8 mouse cellular contexts compared by ENCODE assay signal in genomic region chr9:41860681-41861080, GRCm38 (mm10).
DNase-seq lines count a peak whose midpoint lies in the region; ATAC-seq and TF ChIP-seq lines count a peak whose summit lies in the region.
"Had no signal": no experiment of that assay in that cellular context is flagged by ENCODE, and none has a peak within 500 bp of the region (broad histone marks: within the 10 kb centered on the region; RNA-seq: fewer than 3 reads in every experiment).

No protein-coding gene starts in this region.

- peak; percentile 66 for DNase-seq in ZHBTc4 (ENCODE audit: low read depth, low spot score)
- DNase-seq in brain, embryonic 18.5 days (ENCODE audit: low read depth, low spot score) = peak; percentile 58
- peak; percentile 19 for DNase-seq in gastrocnemius, postnatal 25 days
- peak; percentile 78 to 81 for DNase-seq in left cerebral cortex, postnatal 14 days (ENCODE audit: low spot score in 2 of 2)
- DNase-seq in midbrain, postnatal 0 days (ENCODE audit: low spot score) = peak; percentile 82
- peak; percentile 24 for DNase-seq in urinary bladder, postnatal 25 days (ENCODE audit: low spot score)

- peaks cover 2% of the 10 kb centered on the region; the same call in 1 of the 2 replicates for H3K4me1 ChIP-seq in intestine, postnatal 0 days (replicated peaks; ENCODE audit: control insufficient read depth, insufficient read depth, low read length)
- H3K4me1 ChIP-seq in midbrain, postnatal 0 days (ENCODE audit: insufficient read depth, low read length) = peaks cover 8% of the 10 kb centered on the region; the same call in 1 of the 2 replicates

- peak; percentile 47; the same call in 1 of the 2 replicates for ATAC-seq in intestine, postnatal 0 days
- ATAC-seq in midbrain, postnatal 0 days (ENCODE audit: low FRiP score) = peak; percentile 49; the same call in 1 of the 2 replicates

- no peak for TF ChIP-seq CTCF in intestine, postnatal 0 days (IDR thresholded peaks at IDR 0.05; ENCODE audit: low read depth)
- TF ChIP-seq CTCF in midbrain, postnatal 0 days (IDR thresholded peaks at IDR 0.05) = no peak

- H3K4me2 ChIP-seq in intestine, postnatal 0 days (replicated peaks; ENCODE audit: low read depth) = peak overlapping the region; percentile 3; the same call in 1 of the 2 replicates
- H3K4me2 ChIP-seq in midbrain, postnatal 0 days (ENCODE audit: low read depth, low read length, poor library complexity, severe bottlenecking) = no peak overlapping the region

- H3K9ac ChIP-seq in intestine, postnatal 0 days (ENCODE audit: low read depth, low read length) = no peak overlapping the region
- no peak overlapping the region for H3K9ac ChIP-seq in midbrain, postnatal 0 days (replicated peaks; ENCODE audit: low read length, poor library complexity, severe bottlenecking)

- H3K4me3 ChIP-seq in intestine, postnatal 0 days (ENCODE audit: low read depth, low read length) = no peak overlapping the region
- no peak overlapping the region for H3K4me3 ChIP-seq in midbrain, postnatal 0 days (ENCODE audit: low read depth, low read length)
- H3K4me3 ChIP-seq: erythroblast, embryonic 14.5 days had no signal

- intact Hi-C loops in left cerebral cortex, postnatal 14 days (cut with DNase I) = no loop called here

- H3K36me3 ChIP-seq in intestine, postnatal 0 days (ENCODE audit: control insufficient read depth, insufficient read depth) = no peaks in the 10 kb centered on the region
- no peaks in the 10 kb centered on the region for H3K36me3 ChIP-seq in midbrain, postnatal 0 days (ENCODE audit: insufficient read depth, low read length)

- H3K27ac ChIP-seq in intestine, postnatal 0 days (ENCODE audit: low read depth, low read length) = no peak overlapping the region
- H3K27ac ChIP-seq in midbrain, postnatal 0 days (ENCODE audit: low read depth, low read length) = peak overlapping the region; percentile 59; the same call in 1 of the 2 replicates

- no peaks in the 10 kb centered on the region for H3K27me3 ChIP-seq in intestine, postnatal 0 days (replicated peaks; ENCODE audit: control insufficient read depth, insufficient read depth, low read length)
- no peaks in the 10 kb centered on the region for H3K27me3 ChIP-seq in midbrain, postnatal 0 days (ENCODE audit: insufficient read depth, low read length)

- no peaks in the 10 kb centered on the region for H3K9me3 ChIP-seq in intestine, postnatal 0 days (ENCODE audit: control insufficient read depth)
- H3K9me3 ChIP-seq in midbrain, postnatal 0 days (ENCODE audit: low read length) = no peaks in the 10 kb centered on the region

- WGBS in intestine, postnatal 0 days = 7% methylated on average over 4 of the region's 4 CpGs
- WGBS in midbrain, postnatal 0 days = 6% methylated on average over 4 of the region's 4 CpGs

Comparison
In these comparisons a context has a peak if more than half of its experiments do, and no peak if none do; other contexts are left out.
1. DNase-seq: peak in every context shown above with its lines; median percentile 82 in midbrain, postnatal 0 days; 80 in left cerebral cortex, postnatal 14 days; 66 in ZHBTc4; 58 in brain, embryonic 18.5 days; 24 in urinary bladder, postnatal 25 days; 19 in gastrocnemius, postnatal 25 days.